Mouse (Mus musculus) G1E (cell line): ENCODE measurements around the gene Wdfy3.

Source experiments
- CTCF ChIP-seq: IDR thresholded peaks from 2 replicates; pipeline ENCODE4 v1.5.1; 2012; ENCODE audit warnings: low read depth, low read length, inconsistent platforms, mixed read lengths
- GATA1 ChIP-seq: IDR thresholded peaks from 2 replicates; pipeline ENCODE4 v1.6.1; 2012; ENCODE audit warnings: borderline replicate concordance, low read length, inconsistent platforms, mixed read lengths
- POLR2AphosphoS5 ChIP-seq: IDR thresholded peaks from 2 replicates; pipeline ENCODE4 v1.6.1; 2012; ENCODE audit warnings: low read depth, low read length, inconsistent platforms; ENCODE audit not compliant: insufficient replicate concordance
- TAL1 ChIP-seq: conservative IDR thresholded peaks from 2 replicates; pipeline ENCODE4 v1.6.1; 2012; ENCODE audit warnings: low read depth, low read length, inconsistent platforms, mixed read lengths

DNA sequence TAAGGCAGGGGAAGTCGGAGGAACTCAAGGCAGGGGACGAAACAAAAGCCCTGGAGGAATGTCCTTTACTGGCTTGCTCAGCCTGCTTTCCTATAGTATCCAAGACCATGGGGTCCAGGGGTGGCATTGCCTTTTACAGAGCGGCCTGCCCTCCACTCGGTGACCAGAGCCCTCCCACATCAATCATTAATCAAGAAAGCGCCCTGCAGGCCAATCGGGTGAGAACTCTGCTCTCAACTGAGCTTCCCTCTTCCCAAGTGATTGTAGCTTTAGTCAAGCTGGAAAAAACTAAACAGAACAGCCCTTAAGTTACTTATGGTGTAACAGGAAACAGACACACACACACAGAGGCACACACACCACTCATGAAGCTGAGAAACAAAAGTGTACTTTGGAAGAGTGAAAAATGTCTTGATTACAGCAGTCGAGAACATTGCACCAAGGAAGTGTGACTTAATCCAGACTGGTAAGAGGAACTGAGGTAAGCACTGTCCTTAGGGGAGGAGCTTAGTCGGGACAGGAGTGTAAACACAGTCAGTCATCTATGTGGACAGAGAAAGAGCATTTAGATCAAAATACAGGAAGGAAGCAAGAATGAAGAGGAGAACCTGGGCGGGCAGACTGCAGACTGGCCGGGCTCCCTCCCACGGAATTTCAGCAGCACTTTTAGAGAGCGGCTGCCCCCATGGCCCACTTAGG, 101.4 kb downstream of the Wdfy3 start:
- TF ChIP-seq CTCF, result no peak
- no peak for TF ChIP-seq POLR2AphosphoS5
- no peak for TF ChIP-seq GATA1
- no peak for TF ChIP-seq TAL1
